Mouse (Mus musculus) mouse embryonic stem cell (cell line): ENCODE data around the gene Kcnk16.
"Not testable (repeated sequence)": the region's sequence is repeated elsewhere in the genome, so short reads cannot be mapped to it uniquely, and the experiment has no call there.

ENCODE experiments used
- in situ Hi-C, 2 experiments: fragments of 300-500 bp; cut with MboI; formaldehyde crosslinking; loops; 1 replicate in 1 of 2; 3 replicates in 1 of 2; pipeline ENCODE4 v1.14.3; 2019 to 2020; ENCODE audit warnings: low sequenced_read_pairs in 2 of 2, low pct_unique_long_range_greater_than_20kb in 1 of 2, mixed read lengths in 1 of 2; ENCODE audit not compliant: unreplicated experiment in 1 of 2

Gene Kcnk16

DNA sequence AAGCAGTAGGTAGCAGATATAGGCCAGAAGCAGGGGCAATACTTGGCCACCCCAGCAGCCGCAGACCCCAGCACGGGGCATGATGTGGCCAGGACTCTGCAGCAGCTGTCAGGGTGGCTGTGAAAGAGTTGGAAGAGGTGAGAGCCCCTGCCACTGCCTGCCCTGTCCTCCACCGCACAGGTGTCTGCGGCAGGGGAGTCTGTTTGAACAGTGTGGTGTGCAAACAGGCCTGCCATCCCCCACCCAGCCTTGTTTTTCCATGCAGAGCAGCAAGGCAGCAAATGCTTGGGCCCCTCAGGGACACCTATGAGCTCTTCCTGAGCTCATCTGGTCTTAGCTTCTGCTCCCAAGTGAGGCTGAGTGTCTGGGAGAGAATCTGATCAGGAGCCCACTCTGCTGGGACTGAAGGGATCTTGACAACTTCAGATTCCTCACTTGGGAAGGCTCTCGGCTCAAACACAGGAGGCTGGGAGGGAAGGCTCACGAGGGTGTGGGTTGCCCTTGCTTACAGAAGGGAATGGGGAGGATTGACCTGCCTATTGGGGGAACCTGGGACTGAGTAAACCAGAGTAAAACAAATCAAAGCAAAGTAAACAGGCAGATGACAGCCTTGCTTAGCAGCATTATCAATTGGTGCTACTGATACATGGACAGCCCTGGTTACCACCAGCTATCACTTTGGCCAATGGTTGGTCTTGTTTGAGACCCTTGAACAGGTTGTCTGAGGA is at the start of gene Kcnk16:
Gene Kcnk16, minus strand, starts transcription at position 118 of the 728 bp plus-strand sequence.
- in situ Hi-C loops, result loop anchor here in 1 of 2 experiments (25.0 kb wide), 1 partner anchor 432 kb away; no protein-coding TSS in a partner anchor

DNA sequence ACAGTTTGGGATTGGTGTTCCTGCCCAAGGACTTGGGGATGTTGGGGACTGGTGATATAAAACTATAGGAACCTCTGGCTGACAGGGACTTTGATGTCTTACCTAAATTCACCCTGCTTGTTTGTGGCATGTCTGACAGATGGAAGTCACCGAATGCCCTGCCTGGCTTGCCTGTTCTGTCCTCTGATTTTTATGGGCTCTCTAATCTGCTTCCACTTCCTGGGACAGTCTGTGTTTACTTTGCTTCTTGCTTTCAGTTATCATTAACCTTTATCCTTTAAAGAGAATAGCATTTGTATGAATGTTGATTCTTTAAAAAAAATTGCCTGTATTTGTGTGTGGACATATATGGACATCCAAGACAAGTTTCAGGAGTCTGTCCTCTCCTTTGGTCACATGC is 46.1 kb upstream of the Kcnk16 start:
- in situ Hi-C loops, result no loop called here

- in situ Hi-C loops, result not testable (repeated sequence)
Observed at GRCm38 (mm10) chr14:20305085-20305484, 36.1 kb upstream of the Kcnk16 start.

GRCm38 (mm10) chr14:20298131-20298530 is 29.1 kb upstream of the Kcnk16 start:
- in situ Hi-C loops, result no loop called here

- in situ Hi-C loops, result no loop called here
Observed at GRCm38 (mm10) chr14:20297616-20298015, 28.6 kb upstream of the Kcnk16 start.

GRCm38 (mm10) chr14:20294947-20295346 is 25.9 kb upstream of the Kcnk16 start:
- in situ Hi-C loops, result no loop called here

DNA sequence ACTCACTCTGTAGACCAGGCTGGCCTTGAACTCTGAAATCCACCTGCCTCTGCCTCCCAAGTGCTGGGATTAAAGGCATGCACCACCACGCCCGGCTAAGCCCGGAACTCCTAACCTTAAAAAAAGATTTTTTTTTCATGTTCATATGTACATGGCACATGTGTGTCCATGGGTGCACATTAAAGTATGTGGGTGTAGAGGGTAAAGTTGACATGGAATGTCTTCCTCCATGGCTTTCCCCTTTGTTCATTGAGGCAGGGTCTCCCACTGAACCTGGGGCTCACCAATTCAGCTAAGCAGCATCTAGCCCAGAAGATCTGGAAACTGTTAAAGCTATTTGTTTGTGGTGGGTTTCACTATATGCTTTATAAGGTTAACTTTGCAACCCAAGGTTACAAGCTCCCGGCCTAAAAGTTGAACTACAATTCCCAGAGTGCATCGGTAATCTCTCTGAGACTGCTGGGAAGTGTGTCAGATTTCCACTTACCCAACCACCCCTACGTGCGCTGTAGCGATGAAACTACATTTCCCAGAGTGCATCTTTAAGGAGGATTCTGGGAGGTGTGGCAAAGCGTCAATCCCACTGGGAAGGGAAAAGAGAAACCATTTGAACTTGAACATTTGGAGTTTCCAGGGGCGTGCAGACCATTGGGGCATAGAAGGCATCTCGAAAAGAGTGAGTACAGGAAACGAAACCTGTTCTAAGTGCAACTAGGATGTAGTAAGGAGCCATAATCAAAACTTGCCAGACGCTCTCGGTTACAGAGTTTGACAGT is 25.3 kb upstream of the Kcnk16 start, which contains the start of gene Nudt13:
Gene Nudt13, plus strand, starts transcription at position 581 of the 776 bp plus-strand sequence.
- in situ Hi-C loops, result no loop called here

DNA sequence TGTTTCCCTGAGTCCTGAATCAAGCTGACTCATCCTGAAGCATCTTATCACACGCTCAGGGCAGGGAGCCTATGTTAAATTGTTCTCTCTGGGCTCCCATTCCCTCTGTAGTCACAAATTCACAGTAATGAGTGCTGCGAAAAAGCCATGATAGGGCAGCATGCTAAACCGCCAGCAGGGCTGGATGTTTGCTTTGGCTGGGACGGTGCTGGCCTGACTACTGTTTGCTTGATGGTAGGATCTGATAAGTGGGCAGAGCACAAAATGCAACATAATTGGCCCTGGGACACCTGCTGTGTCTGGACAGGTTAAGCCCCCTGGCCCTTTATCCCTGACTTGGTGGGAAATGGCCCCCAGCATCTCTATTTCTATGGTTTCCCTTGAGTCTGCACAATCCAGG is 22.4 kb upstream of the Kcnk16 start:
- in situ Hi-C loops, result no loop called here

- in situ Hi-C loops, result loop anchor here in 1 of 2 experiments (25.0 kb wide), 1 partner anchor 431 kb away; no protein-coding TSS in a partner anchor
Observed at GRCm38 (mm10) chr14:20268421-20268820, 578 bp downstream of the Kcnk16 start.

DNA sequence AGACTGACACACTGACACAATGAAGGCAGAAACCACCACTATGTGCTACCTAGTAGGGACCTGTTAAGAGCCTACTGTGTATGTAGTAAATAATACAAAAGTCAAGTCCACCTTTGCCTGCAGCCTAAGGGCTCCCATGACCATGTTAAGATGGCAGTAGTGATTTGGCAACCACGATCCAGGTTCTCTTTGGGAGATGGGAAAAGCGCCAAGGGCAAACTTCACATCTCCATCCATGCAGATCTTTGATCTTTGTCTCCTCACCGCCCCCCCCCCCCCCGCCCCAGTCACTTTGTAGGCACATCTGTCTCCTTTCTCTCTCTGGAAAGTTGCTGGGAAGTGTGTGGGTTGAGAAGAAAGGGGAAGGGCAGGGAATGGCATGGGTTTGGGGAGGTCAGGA is 6.7 kb downstream of the Kcnk16 start:
- in situ Hi-C loops, result loop anchor here in 1 of 2 experiments (25.0 kb wide), 1 partner anchor 425 kb away; no protein-coding TSS in a partner anchor

GRCm38 (mm10) chr14:20258185-20259113 is 10.6 kb downstream of the Kcnk16 start:
- in situ Hi-C loops, result loop anchor here in 1 of 2 experiments (25.0 kb wide), 1 partner anchor 421 kb away; no protein-coding TSS in a partner anchor

DNA sequence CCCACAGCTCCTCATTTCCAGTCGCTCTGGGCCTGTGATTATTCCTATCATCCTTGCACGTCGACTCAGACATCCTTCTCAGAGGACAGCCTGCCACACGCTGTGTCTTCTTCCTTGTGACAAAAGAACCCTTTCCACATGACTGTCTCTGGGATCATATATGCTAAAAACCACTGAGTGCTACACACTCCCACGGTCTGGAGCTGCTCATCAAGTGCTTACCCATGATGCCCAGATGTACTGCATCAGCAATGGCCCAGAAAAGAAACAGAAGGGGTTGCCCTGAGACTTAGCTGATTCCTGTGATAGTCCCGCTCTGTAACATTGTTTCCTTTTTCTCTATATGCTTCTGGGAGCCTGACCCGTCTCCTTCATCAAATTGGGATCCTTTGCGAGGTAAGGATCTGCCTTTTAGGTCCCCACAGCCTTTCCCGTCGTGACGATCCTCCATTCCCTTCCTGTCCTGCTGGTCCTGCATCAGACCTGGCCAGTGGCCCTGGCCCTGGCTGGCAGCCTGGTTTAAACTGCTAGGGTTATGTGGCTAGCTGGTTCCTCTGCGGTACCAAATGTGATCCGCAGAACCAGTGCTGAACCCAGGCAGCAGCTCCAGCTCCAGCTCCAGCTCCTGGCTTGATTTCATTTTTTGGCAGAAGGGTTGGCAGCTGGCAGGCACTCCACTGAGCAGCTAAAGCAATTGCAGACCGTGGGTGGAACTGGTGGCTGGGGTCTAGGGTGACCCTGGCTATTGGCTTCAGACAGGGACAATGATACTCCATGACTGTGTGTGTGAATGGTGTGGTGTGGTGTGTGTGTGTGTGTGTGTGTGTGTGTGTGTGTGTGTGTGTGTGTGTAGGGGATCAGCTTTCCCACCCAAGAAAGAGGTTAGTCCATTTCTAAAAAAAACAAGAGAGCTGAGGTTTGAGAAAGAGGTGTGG is 18.5 kb downstream of the Kcnk16 start:
- in situ Hi-C loops, result loop anchor here in 1 of 2 experiments (25.0 kb wide), 1 partner anchor 413 kb away; no protein-coding TSS in a partner anchor

DNA sequence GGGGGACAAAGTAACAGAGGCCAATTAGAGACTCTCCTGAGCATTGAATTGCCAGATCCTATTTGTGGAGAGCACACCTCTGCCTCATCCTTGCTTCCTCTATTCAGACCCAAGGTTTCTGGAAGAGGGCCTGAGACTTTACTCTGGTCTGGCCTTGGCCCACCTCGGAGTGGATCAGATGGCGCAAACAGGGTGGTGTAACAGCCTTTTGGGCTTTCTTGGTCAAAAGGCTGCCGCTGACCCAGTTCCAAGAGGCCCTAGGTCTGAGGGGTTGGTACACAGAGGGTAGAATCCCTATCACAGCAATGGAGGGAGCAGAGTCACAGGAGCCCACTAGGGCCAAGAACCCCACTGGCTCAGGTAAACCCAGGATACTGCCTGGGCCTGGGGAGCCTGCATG is 21.0 kb downstream of the Kcnk16 start:
- in situ Hi-C loops, result loop anchor here (5.0 to 25.0 kb wide), 4 partner anchors 136 to 536 kb away; no protein-coding TSS in a partner anchor

- in situ Hi-C loops, result loop anchor here (5.0 to 25.0 kb wide), 4 partner anchors 135 to 535 kb away; no protein-coding TSS in a partner anchor
Observed at GRCm38 (mm10) chr14:20246811-20247266, 22.2 kb downstream of the Kcnk16 start.

- in situ Hi-C loops, result loop anchor here (5.0 to 25.0 kb wide), 4 partner anchors 134 to 534 kb away; no protein-coding TSS in a partner anchor
Observed at GRCm38 (mm10) chr14:20245861-20246260, 23.1 kb downstream of the Kcnk16 start.

GRCm38 (mm10) chr14:20245318-20245717 is 23.7 kb downstream of the Kcnk16 start:
- in situ Hi-C loops, result loop anchor here (5.0 to 25.0 kb wide), 4 partner anchors 133 to 533 kb away; no protein-coding TSS in a partner anchor

- in situ Hi-C loops, result loop anchor here (10.0 to 25.0 kb wide), 3 partner anchors 138 to 531 kb away; no protein-coding TSS in a partner anchor
Observed at GRCm38 (mm10) chr14:20243158-20243557, 25.8 kb downstream of the Kcnk16 start.
